Mouse (Mus musculus) cerebellum, adult 9-10 months (tissue): ENCODE measurements around the gene Ksr2.

Experiments
- DNase-seq: peaks from one replicate; pipeline ENCODE4 v3.0.0; 2022

Ksr2 gene

GRCm38 (mm10) chr5:117704371-117704770 is 290.6 kb downstream of the Ksr2 start:
- DNase-seq: no peak

DNA sequence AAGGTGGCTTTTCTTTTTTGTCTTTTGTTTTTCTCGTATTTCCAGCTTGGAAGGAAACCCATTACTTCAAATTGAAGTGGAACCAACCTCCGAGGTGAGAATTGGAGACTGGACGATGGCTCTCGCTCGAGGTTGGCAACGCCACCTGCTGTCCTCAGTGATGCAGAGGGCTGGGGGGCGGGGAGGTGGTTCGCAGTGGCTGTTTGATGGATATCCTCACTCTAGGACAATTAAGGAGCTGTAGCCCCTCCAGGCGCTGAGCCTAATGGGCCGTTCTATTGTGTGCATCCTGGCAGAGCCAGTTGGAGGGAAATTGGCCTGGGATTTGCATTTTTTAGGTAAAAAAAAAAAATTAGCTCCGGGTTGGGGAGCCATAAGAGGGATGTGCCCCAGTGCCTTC is 292.8 kb downstream of the Ksr2 start:
- no peak for DNase-seq

DNA sequence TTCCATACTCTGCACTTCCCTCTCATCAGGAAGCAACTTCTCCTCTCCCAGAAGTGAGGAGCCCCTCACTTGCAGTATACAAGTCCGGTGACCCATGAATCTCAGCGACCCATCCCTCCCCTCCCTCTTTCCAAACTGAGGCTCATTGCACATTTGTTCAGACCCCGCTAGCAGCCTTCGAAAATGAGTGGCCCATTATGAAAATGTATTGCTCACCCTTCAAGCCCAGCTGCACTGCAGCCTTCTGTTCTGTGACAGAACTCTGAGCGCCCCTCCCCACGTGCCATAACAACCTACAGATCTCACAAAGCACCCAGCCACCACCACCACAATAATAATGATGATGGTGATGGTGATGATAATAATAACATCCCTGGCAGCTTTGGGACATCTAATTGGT is 295.5 kb downstream of the Ksr2 start:
- no peak for DNase-seq

GRCm38 (mm10) chr5:117711636-117712035 is 297.8 kb downstream of the Ksr2 start:
- no peak for DNase-seq

DNA sequence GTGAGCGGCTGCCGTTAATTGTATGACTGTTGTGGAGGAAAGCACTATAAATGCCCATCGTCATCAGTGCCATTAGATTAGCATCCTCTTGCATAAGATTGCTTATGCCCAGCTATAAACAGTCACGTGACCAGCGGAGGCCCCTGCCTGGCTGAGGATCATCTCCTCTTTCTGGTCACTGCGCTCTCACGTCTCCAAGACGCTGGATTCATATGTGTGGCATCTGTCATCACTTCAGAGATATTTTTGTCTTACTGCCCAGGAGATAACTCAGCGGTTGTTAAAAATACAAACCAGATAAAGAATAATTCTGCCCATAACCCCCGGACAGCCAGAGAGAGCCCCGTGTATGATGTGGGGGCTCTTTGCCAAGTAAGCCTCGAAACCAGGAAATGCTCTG is 298.4 kb downstream of the Ksr2 start:
- DNase-seq: no peak

- DNase-seq: no peak
These were observed 303.3 kb downstream of the Ksr2 start for GRCm38 (mm10) chr5:117717120-117717519.

DNA sequence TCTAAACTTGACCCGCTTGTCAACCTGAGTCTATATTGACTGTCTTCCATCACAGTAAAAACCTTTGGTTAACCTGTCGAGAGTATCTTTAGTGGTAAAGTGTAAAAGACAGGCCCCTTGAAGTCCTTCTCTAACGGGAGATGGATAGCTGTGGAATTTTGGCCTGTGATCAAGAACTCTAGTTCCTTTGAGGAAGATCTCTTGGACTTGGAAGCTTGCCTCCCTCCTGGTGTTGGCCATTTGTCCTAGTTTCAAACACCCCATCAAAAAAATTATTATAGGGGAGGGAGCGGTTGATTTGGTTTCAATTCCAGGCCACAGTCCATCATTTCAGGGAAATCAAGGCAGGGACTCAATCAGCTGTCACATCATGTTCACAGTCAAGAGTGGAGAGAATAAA is 309.5 kb downstream of the Ksr2 start:
- DNase-seq: peak; percentile 50

- DNase-seq: no peak
These were observed 312.7 kb downstream of the Ksr2 start for GRCm38 (mm10) chr5:117726548-117726947.

- DNase-seq: no peak
These were observed 313.3 kb downstream of the Ksr2 start for GRCm38 (mm10) chr5:117727138-117727537.

GRCm38 (mm10) chr5:117731311-117731710 is 317.5 kb downstream of the Ksr2 start:
- no peak for DNase-seq

GRCm38 (mm10) chr5:117744654-117745178 is 330.9 kb downstream of the Ksr2 start:
- DNase-seq: no peak

DNA sequence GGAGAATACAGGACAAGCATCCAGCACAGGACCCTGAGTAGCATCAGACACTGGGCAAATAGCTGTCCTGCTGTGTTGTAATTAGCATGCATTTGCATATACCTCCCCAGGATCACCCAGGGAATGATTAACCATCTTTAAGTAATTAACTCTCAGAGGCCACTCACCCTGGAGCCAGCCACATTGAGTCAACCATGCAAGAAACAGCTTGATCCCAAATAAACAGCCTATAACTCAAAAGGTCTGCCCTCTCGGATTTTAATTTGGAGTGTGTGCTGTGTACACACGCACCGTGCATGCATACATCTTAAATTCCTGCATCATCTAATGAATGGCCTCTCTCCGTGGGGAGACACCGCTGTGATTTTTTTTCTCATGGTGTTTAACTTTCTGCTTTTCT is 335.6 kb downstream of the Ksr2 start:
- DNase-seq: no peak

- DNase-seq: no peak
These were observed 344.1 kb downstream of the Ksr2 start for GRCm38 (mm10) chr5:117757696-117758482.

GRCm38 (mm10) chr5:117761181-117761832 is 347.5 kb downstream of the Ksr2 start:
- DNase-seq: no peak

- no peak for DNase-seq
These were observed 350.7 kb downstream of the Ksr2 start for GRCm38 (mm10) chr5:117764496-117764895.

DNA sequence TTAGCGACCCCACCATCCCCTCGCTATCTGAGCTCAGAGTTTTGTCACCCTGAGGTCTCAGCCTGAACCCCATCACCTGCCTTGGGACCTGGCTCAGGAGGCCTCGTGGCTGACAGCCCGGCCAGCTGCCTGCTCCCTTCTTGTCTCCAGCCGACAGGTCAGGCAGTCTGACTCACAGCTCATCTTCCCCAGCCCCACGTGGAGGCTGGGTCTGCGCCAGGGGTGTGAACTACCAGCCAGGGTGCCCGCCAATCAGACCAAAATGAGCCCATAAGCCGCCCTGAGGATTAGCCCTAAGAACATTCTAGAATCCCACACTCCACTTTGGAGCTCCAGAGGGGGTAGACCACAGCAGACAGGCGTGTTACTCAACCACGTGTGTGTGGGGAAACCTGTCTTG is 365.4 kb downstream of the Ksr2 start:
- DNase-seq: no peak

GRCm38 (mm10) chr5:117780681-117781080 is 366.9 kb downstream of the Ksr2 start, which contains the start of gene Nos1:
Nos1 (plus strand) TSS chr5:117781032.
- DNase-seq: no peak

DNA sequence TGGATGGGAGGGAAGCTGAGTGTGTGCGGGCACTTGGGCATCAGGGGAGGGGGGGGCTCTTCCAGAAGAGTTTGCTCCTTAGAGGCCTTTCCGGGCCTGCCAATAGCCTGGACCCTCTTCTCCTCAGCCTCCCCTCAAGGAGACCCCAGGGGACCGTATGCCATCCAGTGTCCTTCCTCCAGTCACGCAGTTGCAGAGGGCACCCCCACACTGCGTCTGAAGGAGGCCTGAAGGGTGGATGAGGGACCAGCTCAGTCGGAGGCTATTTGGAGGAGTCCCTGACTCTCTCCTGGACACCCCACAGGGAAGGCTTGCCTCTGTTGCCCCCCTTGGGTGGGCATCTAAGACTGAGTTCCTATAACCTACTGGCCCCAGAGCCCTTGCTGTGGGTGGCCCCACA is 367.4 kb downstream of the Ksr2 start:
- no peak for DNase-seq

GRCm38 (mm10) chr5:117790071-117790470 is 376.3 kb downstream of the Ksr2 start:
- DNase-seq: no peak

- DNase-seq: no peak
These were observed 378.1 kb downstream of the Ksr2 start for GRCm38 (mm10) chr5:117791875-117792274.

GRCm38 (mm10) chr5:117800849-117801248 is 387.0 kb downstream of the Ksr2 start:
- DNase-seq: no peak

GRCm38 (mm10) chr5:117802071-117802521 is 388.3 kb downstream of the Ksr2 start:
- peak; percentile 12 for DNase-seq

- no peak for DNase-seq
These were observed 389.8 kb downstream of the Ksr2 start for GRCm38 (mm10) chr5:117803551-117803950.

DNA sequence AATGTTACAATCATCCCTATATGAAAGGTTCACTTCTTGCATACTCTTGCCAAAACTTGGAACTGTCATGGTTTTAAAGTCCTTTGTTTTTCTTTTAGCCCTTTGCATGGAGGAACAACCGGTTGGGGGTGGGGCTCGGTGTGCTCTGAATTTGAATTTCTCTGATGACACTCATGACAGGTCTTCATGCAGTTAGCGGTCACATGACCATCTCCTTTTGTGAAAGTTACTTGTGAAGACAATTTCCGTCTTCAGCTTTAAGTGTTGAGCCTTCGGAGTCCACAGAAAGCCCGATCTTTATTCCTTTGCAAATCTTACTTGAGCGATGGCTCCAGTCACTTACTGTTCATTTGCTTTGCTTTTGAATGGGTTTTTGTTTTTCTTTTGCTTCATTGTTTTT is 397.1 kb downstream of the Ksr2 start:
- DNase-seq: no peak
